Mouse (Mus musculus): ENCODE measurements around the gene Sipa1.

DNA sequence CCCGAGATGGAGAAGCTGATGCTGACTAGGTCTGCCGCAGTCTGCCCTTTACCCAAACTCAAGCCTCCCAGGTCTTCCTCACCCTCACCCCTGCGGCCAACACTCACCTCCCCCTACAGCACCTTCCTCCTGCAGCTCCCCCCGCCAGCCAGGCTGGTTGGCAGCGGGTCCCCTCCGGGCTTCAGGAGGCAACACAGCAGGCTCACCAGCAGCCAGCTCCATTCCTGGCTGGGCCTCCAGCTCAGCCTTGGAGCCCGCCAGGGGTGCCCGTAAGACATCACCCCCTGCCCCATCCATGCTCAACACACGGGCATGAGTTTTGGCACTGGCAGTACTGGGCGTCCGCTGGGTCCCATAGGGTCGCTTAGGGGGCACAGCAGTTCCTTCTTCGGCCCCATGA, 21.5 kb upstream of the Sipa1 start:
- no peak for TF ChIP-seq CTCF (IDR thresholded peaks at IDR 0.05; ENCODE audit: extremely low read depth, insufficient read depth, insufficient read length, insufficient replicate concordance)
- TF ChIP-seq POLR2A (IDR thresholded peaks at IDR 0.05; ENCODE audit: low read depth, low read length), result no peak
